Mouse (Mus musculus) kidney, adult 2 months (tissue): ENCODE measurements at regions not wholly inside any gene's neighbourhood (a gene's known extent, or its start where the extent isn't known, plus 50 kb on each side); places are given as distances from the start of the nearest gene placed in this dataset.

Experiments
- CTCF ChIP-seq: fragments of 200-500 bp; conservative IDR thresholded peaks from 2 replicates; pipeline ENCODE4 v1.5.1; 2011; ENCODE audit warnings: low read depth, mild to moderate bottlenecking, control low read depth, low read length, moderate library complexity, mixed read lengths; ENCODE audit not compliant: insufficient read depth, insufficient read length
- POLR2A ChIP-seq: fragments of 200-500 bp; IDR thresholded peaks from one replicate; pipeline ENCODE4 v1.6.1; 2011; ENCODE audit warnings: low read depth, low read length, control low read depth

GRCm38 (mm10) chr15:27270203-27270602, 196.3 kb upstream of the Ank start:
- TF ChIP-seq POLR2A (no peak), CTCF (no peak)
